Mouse (Mus musculus) erythroblast, adult 5-6 weeks (primary cell): Measurements from ENCODE around the gene Kcnd3. TPM values are rescaled to one million over a fixed set of nuclear protein-coding genes. Genes with fewer than 3 reads are reported as not detected.

Experiments
- ATAC-seq: replicated peaks from 2 replicates; pipeline ENCODE4 v1.8.0; 2016; ENCODE audit warnings: moderate number of reproducible peaks, mild to moderate bottlenecking, moderate TSS enrichment, inconsistent platforms; ENCODE audit not compliant: poor library complexity, low FRiP score, severe bottlenecking
- total RNA-seq, 2 experiments: library from RNA; stranded (forward) in 1 of 2; stranded (reverse) in 1 of 2; fragments of 150-400 nt in 1 of 2; fragments of 200-764, 138-1000 nt in 1 of 2; gene quantifications; 2 replicates each; pipeline versions ENCODE4 v1.2.3 to v1.2.4; 2015 to 2017; ENCODE audit warnings: low replicate concordance in 2 of 2

The Kcnd3 gene
- total RNA-seq, 2 experiments from 2014 or later = 0.19 TPM; not detected in 1

DNA sequence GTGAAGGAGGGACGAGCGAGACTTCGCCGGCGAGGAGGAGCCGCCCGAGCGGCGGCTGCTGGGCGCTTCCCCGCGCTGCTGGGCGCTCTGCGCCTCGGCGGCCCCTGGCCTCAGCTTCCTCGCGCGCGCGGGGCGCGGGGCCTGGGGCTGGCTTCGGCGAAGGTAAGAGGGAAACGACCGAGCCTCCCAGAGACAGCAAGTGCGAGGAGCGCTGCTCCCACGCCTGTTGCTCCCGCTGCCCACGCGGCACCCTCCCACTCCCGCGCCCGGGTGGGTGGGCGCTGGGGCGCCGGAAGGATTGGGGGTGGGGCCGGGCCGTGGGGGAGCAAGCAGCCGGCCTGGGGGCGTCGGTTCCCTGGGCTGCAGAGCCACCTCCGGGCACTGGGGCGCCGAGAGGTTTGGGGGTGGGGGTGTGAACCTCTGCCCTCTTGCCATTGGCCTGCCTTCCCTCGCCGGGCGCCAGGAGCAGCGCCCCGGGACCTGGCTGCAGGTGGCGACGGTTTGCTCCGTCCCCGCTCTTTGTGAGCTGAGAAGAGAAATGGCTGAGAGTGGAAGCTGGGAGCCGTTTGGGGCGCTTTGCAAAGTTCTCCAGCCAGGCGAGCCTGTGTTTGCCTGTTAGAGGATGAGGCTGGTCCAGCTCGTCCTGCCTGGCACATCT, 555 bp downstream of the Kcnd3 start:
- no peak for ATAC-seq

DNA sequence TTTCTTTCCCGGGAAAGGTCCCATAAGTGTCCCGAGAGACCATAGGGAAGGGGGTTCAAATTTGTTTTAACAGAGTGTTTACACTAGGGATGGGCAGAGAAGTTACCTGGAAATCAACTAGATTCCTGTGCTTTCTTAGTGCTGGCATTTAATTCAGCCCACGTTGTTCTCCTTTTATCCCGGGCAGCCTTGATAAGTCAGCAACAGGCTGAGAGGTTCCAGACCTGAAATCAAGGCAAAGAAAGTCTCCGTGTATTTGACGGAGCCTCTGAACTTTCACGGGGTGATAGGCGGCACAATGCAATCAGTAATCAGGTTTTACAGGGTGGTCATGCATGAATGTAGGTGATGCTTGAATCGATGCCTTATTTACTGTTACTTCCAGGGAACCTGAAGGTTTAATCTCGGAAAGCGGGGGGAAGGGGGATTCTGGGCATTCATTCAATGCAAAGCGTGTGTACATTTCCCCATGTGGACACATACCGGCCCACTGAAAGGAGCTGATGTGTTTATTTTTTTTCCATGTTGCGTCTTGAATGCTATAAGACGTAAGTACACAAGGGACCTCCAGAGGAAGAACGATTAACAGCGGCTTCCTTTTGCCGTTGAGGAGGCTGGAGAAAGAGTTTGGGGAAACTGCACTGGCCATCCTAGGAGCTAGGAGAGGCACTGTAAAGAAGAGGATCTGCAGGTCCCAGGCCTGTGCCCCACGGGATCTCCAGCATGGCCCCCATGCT, 1.3 kb downstream of the Kcnd3 start:
- no peak for ATAC-seq

DNA sequence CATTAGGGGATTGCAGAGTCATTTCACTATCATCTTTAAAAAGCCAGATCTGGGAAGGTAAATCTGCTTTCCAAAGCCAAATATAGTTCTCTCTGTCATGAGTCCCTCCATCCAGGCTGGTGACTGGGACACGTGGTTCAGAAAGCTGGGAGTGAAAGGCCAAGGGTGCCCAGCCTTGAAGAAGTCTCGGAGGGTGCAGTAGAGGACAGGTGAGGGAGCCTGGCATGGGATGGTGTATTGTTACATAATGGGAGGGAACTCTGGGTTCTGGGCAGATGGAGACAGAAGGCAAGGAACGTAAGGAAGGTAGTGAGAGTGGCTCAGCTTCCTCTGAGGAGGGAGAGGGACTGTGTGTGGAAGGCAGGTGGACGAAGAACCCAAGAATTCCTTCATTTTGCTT, 5.5 kb downstream of the Kcnd3 start:
- no peak for ATAC-seq

DNA sequence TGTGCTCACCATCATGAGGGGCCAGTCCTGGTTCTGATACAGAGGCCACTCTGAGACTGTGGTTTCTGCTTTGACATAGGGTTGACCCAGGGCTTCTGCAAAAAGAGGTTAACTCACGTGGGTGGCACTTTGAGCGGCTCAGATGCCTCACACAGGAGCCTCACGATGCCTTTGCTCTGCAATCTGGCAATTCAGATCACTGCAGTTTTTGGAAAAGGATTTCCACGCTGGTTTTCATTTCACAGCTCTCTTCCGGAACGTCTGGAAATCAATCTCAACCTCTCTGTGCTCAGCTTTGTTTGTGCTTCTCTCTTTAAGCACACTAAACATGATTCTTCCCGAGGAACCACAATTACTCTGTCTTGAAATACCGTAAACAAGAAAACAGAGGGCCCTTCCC, 14.4 kb downstream of the Kcnd3 start:
- ATAC-seq = no peak

DNA sequence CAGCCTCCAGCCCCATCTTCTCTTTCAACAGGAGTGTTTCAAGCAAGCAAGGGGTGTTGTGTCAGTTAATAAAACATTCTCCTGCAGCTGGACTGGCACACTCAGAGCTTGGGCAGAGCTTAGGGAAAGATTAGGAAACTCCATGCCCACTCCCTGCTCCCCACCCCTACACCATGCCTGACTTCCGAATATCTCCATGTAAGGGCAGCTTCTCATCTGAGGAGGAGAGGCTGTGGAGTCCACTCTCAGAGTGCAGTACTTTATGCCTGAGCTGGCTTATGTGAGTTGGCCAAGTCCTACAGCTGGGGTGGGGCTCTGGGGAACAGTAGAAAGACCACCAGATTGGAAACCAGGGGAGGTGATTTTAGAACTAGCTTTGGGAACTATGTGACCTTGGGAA, 20.4 kb downstream of the Kcnd3 start:
- ATAC-seq = no peak

DNA sequence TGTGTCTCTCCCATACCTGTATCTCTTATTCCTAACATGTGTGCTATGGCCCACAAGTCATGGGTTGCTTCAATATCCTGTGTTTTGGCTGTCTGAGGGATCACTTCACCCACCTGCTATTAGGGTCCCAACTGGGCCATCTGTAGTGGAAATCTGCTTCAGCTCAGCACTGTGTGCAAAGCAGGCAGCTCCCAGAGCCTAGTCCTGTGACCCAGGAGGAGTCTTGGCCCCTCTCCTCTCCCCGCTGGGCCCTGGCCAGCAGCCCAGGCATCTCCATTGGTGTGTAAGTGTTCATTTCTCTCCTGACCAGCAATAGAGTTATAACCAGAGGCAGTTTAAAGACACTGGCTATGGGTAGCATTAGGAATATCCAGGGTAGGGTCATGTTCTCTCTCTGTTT, 24.3 kb downstream of the Kcnd3 start:
- no peak for ATAC-seq

DNA sequence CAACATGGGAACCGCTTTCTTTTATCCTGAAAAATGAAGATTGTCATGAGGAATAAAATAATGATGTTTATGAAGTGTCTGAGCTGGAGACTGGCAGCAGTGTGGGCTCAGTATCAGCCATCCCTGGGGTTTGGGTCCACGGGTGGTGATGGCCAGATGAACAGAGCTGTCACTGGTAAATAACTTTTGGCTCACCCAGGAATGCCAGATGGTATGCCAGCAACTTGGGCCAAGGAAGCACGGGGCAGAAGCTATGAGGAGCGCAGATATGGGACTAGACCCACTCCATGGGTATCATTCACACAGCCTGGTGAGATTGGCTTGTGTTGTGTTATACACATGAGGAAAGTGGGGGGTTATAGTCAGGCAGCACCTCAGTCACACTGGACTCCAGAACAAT, 26.7 kb downstream of the Kcnd3 start:
- no peak for ATAC-seq

DNA sequence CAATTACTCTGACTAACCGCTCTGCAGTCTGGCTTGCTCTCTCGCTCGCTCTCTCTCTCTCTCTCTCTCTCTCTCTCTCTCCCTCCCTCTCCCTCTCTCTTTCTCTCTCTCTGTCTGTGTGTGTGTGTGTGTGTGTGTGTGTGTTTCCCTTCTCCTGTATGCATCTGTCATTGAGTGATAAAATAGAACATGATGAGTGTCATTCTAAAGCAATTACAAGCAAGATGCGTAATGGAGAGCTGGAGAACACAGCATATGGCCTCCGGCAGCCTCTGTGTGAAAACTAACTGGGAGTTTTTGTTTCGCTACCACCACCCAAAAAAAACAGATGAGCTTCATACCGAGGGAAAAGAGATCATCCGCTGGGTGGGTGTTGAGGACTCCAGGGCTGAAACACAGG, 29.3 kb downstream of the Kcnd3 start:
- no peak for ATAC-seq

DNA sequence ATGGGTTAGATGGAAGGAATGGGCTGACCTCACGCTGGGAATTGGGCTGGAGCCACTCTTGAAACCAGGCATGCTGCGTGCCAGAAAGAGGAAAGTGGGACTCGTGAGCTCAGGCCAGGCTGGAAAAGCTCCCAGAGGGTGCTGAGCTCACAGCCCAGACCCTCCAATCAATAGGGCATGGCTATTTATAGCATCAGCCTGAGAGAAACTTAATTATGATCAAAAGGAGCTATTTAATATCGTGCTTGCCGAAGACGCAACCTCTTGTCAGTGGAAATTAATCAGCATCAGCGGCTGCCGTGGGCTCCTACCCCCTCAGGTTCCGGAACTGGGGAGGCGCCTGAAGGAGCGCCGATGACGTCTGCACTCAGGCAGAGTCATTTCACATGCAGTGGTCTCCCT, 31.5 kb downstream of the Kcnd3 start:
- ATAC-seq = no peak

DNA sequence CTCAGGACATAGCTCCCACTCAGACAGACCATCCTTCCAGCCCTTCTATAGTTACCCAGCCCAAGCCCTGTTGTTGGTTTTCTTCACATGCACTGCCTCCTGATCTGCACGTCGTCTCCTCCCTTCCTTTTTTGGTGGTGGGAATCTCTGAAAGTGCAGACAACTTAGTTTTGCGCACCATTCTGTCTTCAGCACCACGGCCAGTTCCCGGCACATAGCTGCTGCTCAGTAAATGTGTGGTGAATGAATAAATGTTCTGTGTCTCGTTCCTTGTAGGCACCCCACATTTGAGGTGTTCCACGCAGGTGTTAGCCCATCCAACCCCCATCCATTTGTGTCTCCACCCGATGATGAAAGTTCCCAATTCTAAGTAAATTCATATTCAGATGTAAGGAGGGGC, 35.0 kb downstream of the Kcnd3 start:
- ATAC-seq = no peak

DNA sequence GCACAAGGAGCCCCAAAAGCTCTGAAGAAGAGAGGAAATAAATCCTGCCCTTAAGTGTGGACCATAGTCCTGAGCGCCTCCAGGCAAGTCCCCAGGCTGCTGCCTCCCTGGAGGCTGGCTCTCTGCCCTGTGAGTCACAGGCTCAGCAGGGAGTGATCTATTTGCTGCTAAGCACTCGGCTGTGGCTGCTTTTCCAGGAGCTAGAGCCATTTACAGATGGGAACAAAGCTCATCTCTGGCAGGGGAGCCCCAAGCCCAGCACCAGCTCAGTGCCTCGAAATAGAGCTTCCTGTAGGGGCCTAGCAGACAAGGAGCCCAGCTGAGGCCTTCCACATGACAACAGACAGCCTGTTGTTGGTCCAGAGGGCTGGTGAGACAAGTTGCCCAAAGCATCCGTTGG, 37.5 kb downstream of the Kcnd3 start:
- no peak for ATAC-seq

DNA sequence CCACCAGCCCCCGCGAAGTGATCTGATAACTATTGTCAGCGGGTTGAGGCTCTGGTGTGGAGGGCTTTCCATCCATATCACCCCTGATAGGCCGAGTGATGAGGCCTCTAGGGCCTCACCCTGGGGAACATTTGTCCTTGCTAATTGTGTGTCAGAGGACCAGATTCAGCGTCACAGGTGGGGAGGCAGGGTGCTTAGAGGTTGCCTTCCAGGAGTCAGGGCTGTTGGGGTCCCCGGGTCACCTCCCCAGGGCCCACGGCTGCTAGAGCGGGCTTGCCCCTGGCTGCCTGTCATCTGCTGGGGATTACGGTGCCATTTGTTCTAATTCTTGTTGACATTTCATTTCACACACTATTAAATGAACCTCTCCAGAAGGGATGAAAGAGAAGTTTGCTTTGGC, 42.8 kb downstream of the Kcnd3 start:
- ATAC-seq = no peak

DNA sequence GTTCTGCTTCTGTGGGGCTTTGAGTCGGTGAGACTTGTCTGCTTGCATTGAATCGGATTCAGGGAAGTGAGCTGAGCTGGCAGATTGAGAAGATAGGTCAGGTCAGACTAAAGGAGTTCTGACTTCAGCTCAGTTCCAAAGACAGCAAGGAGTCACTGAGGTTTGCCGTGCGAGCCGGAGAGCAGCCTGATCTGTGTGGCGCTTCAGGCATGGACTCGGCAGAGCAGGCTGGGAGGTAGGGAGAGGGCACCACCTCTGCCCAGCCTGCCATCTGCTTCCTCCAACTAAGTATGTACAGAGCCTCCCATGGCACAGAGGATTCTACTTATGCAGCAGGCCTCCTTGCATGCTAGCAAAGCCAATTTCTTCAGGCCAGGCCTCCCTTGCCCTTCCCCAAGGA, 44.1 kb downstream of the Kcnd3 start:
- ATAC-seq = no peak

DNA sequence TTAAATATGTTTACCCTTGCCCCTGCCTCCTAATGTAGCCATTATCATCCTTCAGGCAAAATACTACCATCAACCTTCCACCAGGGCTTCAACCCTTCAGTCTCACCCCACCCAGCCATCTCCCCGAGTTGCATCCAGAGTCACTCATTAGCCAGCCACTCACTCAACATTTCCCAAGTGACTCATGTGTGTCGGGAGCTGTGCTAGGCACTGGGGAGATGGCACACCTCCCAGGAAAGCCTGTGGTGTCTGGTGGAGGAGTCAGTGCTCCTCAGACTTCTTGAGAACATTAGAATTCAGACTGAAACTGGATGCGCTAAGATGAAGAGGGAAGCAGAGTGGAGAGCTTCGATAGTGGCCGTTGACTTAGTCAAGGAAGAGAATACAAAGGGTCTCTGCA, 44.8 kb downstream of the Kcnd3 start:
- no peak for ATAC-seq

DNA sequence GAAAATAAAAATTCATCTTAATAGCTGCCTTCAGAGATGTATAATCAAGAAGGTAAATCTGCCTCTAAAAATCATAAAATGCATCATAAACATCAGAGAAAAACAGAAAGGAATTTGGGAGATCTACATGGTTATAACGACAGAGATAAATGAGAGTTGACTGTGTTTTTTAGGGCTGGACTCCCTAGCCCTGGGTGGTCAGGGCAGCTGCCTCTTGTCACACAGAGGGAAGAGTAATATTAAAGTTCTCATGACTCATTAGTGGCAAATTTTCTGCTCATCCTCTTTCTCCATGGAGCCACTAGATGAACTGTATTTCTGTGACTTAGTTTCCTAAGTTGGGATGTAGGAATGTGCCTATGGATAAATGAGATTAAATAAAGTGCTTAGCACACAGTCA, 48.9 kb downstream of the Kcnd3 start:
- no peak for ATAC-seq

DNA sequence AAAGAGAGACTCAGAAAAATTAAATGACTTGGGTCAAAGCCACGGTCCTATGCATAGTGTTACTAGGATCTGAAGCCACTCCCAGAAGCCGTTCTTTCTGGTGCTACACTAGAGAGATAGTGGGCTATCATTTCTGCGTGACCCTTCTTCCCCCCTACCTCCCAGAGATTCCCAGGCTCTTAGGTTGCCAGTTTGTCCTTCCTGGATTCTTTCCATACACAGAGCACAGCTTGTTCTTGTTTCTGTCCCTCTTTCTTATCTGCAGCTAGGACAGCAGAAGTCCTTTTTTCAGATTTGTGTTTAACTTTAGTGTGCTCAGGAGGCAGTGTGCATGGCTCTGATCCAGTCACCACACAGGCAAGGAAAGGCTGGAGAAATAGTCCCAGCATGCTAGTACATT, 52.1 kb downstream of the Kcnd3 start:
- ATAC-seq = no peak

DNA sequence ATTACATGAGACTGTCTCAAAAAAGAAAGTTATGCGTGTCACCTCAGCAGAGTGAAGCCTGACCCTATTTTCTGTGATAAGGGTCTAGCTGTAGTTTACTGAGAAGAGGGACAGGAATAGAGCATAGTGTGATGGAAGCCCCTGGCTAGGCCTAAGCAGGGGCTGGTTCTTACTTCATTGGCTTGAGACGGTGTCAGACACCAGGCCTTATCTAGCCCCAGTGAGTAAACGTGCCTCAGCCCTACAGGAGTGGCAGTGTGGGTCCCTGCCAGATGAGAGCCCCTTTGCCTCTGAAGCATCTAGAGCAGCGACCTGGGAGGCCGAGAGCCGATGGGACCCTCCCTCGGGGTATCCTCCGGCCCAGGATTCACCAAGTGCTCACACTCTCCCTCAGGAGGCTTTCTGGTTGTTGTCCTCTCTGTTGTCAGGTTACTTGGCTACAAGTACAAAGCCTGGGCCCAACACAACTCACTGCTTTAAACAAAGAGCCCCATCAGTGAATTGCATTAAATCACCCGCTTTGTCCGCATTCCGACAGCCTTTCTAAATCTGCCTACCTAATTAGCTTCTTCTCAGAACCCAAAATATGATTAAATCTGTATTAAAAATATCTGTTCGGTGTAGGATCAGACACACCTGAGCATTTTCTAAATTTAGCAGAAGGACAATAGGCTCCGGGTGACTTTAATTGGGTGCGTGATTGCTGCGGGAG, 53.2 kb downstream of the Kcnd3 start:
- ATAC-seq = no peak

DNA sequence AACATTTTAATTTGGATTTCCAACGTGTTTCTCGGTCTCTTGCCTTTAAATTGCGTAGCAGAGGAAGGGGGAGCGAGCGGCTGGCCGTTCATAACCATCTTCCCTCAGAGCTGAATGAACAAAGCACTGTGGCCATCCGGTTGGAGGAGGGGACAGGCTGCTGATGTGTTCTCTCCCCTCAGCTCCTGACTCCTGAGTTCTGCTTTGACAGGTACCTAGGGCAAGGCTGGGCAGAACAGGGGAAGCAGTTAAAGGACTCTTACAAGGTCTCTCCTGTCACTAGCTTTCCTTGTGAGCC, 53.7 kb downstream of the Kcnd3 start:
- no peak for ATAC-seq

DNA sequence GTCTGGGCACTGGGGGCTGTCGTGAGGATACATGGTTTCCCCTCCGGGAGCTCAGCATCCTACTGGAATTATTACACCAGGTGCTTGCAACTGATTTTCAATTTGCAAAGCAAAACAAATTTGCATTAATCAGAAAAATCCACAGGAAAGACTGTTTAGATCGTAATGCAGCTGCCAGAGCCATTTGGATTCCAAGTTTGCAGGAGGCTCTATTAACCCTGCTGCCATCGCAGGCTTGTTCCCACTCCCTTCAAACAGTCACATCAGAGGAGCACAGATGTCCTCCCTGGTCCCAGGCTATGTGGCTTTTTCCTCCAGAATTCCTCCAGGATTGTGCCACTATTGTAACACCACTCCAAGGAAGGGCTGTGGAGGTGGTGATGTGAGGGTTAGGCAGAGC, 54.5 kb downstream of the Kcnd3 start:
- ATAC-seq = no peak

DNA sequence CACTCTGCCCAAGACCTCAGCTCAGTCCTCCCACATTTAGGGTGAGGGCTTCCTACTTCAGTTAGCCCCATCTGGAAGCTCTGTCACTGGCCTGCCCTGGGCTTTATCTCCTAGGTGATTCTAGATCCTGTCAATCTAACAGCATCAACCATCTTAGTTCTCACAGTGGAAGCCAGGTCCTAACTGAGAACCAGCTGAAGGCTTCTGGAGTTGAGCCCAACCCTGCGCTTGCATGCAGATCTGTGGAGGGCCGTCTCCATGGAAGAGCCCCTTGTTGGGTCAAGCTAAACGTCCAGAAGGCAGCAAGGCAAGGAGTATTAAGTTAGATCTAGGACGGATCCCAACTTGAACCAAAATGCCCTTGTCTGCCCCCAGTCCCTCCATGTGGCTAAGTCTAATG, 57.2 kb downstream of the Kcnd3 start:
- ATAC-seq = no peak

DNA sequence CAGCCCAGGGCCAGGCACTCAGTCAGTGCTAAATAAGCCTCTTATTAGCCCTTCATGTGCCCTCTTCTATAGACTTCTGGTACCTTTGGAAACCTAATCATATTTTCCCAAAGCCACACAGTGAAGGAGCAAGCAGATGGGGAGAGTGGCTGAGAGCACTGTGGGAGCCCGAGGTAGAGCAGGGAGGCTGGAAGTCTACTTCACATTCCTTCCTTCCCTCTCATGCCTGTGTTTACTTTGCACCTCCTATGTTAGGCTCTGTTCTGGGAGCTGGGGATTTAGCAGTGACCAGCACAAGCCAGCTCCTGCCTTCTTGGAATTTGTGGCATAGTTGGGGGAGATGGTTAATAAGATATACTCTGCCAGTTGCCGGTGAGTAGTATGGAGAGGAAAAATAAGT, 59.7 kb downstream of the Kcnd3 start:
- ATAC-seq = no peak

DNA sequence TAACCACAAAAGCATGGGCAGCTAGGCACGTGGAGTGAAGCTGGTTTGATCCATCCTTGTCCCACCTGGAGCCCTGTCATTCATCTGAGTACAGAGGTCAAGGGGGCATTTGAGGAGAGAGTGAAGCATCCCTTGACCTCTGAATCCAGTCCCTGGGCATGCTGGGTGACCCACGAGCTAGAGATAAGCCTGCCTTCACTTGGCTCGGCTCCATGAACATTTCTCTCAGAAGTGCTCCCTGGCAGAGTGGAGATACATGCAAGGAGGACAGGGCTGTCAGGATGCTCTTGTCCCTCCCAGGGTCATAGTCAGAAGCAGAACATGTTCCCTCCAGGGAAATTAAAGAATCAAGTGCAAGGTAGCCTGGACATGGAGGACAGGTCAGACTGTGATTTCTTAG, 62.1 kb downstream of the Kcnd3 start:
- no peak for ATAC-seq
